Mouse (Mus musculus): ENCODE measurements around the gene Kif24. TPM values are rescaled to one million over a fixed set of nuclear protein-coding genes. Genes with fewer than 3 reads are reported as not detected.
"Not testable (repeated sequence)": the region's sequence is repeated elsewhere in the genome, so short reads cannot be mapped to it uniquely, and the experiment has no call there.

Gene Kif24
- polyA plus RNA-seq, 1 experiment from 2014 or later = 9.1 TPM

GRCm38 (mm10) chr4:41478751-41479455 is 14.2 kb upstream of the Kif24 start:
- WGBS = 72% methylated on average over 4 of the region's 4 CpGs
- no peak overlapping the region for H3K4me3 ChIP-seq
- peaks cover 29% of the 10 kb centered on the region for H3K36me3 ChIP-seq
- DNase-seq (ENCODE audit: low spot score) = no peak
- H3K4me1 ChIP-seq = no peaks in the 10 kb centered on the region; the same call in 1 of the 2 replicates
- H3K9me3 ChIP-seq = no peaks in the 10 kb centered on the region
- no peaks in the 10 kb centered on the region for H3K27me3 ChIP-seq (ENCODE audit: insufficient read depth, poor library complexity, severe bottlenecking)
- H3K27ac ChIP-seq = no peak overlapping the region

GRCm38 (mm10) chr4:41477648-41478160 is 13.0 kb upstream of the Kif24 start:
- peaks cover 29% of the 10 kb centered on the region for H3K36me3 ChIP-seq
- H3K9me3 ChIP-seq = no peaks in the 10 kb centered on the region
- WGBS = 77% methylated on average over 9 of the region's 9 CpGs
- no peaks in the 10 kb centered on the region; the same call in 1 of the 2 replicates for H3K4me1 ChIP-seq
- no peak for DNase-seq (ENCODE audit: low spot score)
- no peak overlapping the region for H3K4me3 ChIP-seq
- no peaks in the 10 kb centered on the region for H3K27me3 ChIP-seq (ENCODE audit: insufficient read depth, poor library complexity, severe bottlenecking)
- H3K27ac ChIP-seq = no peak overlapping the region

GRCm38 (mm10) chr4:41471384-41471689 is 6.7 kb upstream of the Kif24 start:
- H3K36me3 ChIP-seq = no peaks in the 10 kb centered on the region
- H3K27ac ChIP-seq = no peak overlapping the region
- DNase-seq (ENCODE audit: low spot score) = no peak
- no peaks in the 10 kb centered on the region for H3K9me3 ChIP-seq
- H3K4me1 ChIP-seq = no peaks in the 10 kb centered on the region; the same call in 1 of the 2 replicates
- 89% methylated on average over 1 of the region's 1 CpGs for WGBS
- no peak overlapping the region for H3K4me3 ChIP-seq
- no peaks in the 10 kb centered on the region for H3K27me3 ChIP-seq (ENCODE audit: insufficient read depth, poor library complexity, severe bottlenecking)

GRCm38 (mm10) chr4:41470684-41471383 is 6.1 kb upstream of the Kif24 start:
- no peak overlapping the region for H3K4me3 ChIP-seq
- WGBS = 42% methylated on average over 5 of the region's 5 CpGs
- H3K27ac ChIP-seq = no peak overlapping the region
- no peaks in the 10 kb centered on the region for H3K27me3 ChIP-seq (ENCODE audit: insufficient read depth, poor library complexity, severe bottlenecking)
- no peaks in the 10 kb centered on the region for H3K9me3 ChIP-seq
- peaks cover under 1% of the 10 kb centered on the region; the same call in 1 of the 2 replicates for H3K4me1 ChIP-seq
- no peak for DNase-seq (ENCODE audit: low spot score)
- H3K36me3 ChIP-seq = no peaks in the 10 kb centered on the region

- no peak for DNase-seq (ENCODE audit: low spot score)
- WGBS = 56% methylated on average over 7 of the region's 7 CpGs
- Histone ChIP-seq H3K27ac (no peak overlapping the region), H3K36me3 (no peaks in the 10 kb centered on the region), H3K4me3 (no peak overlapping the region), H3K27me3 (ENCODE audit: insufficient read depth, poor library complexity, severe bottlenecking) (no peaks in the 10 kb centered on the region), H3K9me3 (no peaks in the 10 kb centered on the region), H3K4me1 (peaks cover 5% of the 10 kb centered on the region; the same call in 1 of the 2 replicates)
Observed at GRCm38 (mm10) chr4:41470051-41470683, 5.5 kb upstream of the Kif24 start.

- 0 out of 2 replicates have a peak, but pooled peaks cover 5% of the 10 kb centered on the region for H3K4me1 ChIP-seq
- no peak overlapping the region for H3K27ac ChIP-seq
- no peaks in the 10 kb centered on the region for H3K27me3 ChIP-seq (ENCODE audit: insufficient read depth, poor library complexity, severe bottlenecking)
- H3K36me3 ChIP-seq = no peaks in the 10 kb centered on the region
- H3K4me3 ChIP-seq = no peak overlapping the region
- H3K9me3 ChIP-seq = no peaks in the 10 kb centered on the region
- WGBS = 81% methylated on average over 10 of the region's 10 CpGs
- DNase-seq (ENCODE audit: low spot score) = no peak
Observed at GRCm38 (mm10) chr4:41469199-41469598, 4.5 kb upstream of the Kif24 start.

GRCm38 (mm10) chr4:41468396-41469080 is 3.9 kb upstream of the Kif24 start:
- 0 out of 2 replicates have a peak, but pooled peaks cover 5% of the 10 kb centered on the region for H3K4me1 ChIP-seq
- H3K4me3 ChIP-seq = no peak overlapping the region
- no peak for DNase-seq (ENCODE audit: low spot score)
- H3K36me3 ChIP-seq = no peaks in the 10 kb centered on the region
- WGBS = 60% methylated on average over 17 of the region's 17 CpGs
- no peaks in the 10 kb centered on the region for H3K27me3 ChIP-seq (ENCODE audit: insufficient read depth, poor library complexity, severe bottlenecking)
- no peaks in the 10 kb centered on the region for H3K9me3 ChIP-seq
- H3K27ac ChIP-seq = no peak overlapping the region

GRCm38 (mm10) chr4:41465287-41465665 is 589 bp upstream of the Kif24 start:
- 0 out of 2 replicates have a peak, but pooled peaks cover 8% of the 10 kb centered on the region for H3K4me1 ChIP-seq
- WGBS = 5% methylated on average over 17 of the region's 17 CpGs
- peak overlapping the region; percentile 68 for H3K4me3 ChIP-seq
- no peak for DNase-seq (ENCODE audit: low spot score)
- no peaks in the 10 kb centered on the region for H3K9me3 ChIP-seq
- no peaks in the 10 kb centered on the region for H3K27me3 ChIP-seq (ENCODE audit: insufficient read depth, poor library complexity, severe bottlenecking)
- H3K36me3 ChIP-seq = 0 out of 2 replicates have a peak, but pooled peaks cover 2% of the 10 kb centered on the region
- peak overlapping the region; percentile 92 for H3K27ac ChIP-seq

- H3K27me3 ChIP-seq (ENCODE audit: insufficient read depth, poor library complexity, severe bottlenecking); H3K4me1 ChIP-seq; H3K27ac ChIP-seq; H3K9me3 ChIP-seq; H3K36me3 ChIP-seq; DNase-seq (ENCODE audit: low spot score): not testable (repeated sequence)
- peak overlapping the region; percentile 68 for H3K4me3 ChIP-seq
- 57% methylated on average over 3 of the region's 3 CpGs for WGBS
Observed at GRCm38 (mm10) chr4:41463051-41463738, 1.5 kb downstream of the Kif24 start.

GRCm38 (mm10) chr4:41460690-41461089 is 4.0 kb downstream of the Kif24 start:
- Histone ChIP-seq H3K36me3 (0 out of 2 replicates have a peak, but pooled peaks cover 2% of the 10 kb centered on the region), H3K27me3 (ENCODE audit: insufficient read depth, poor library complexity, severe bottlenecking) (no peaks in the 10 kb centered on the region), H3K27ac (no peak overlapping the region), H3K4me3 (no peak overlapping the region), H3K9me3 (no peaks in the 10 kb centered on the region), H3K4me1 (0 out of 2 replicates have a peak, but pooled peaks cover 6% of the 10 kb centered on the region)
- 100% methylated on average over 1 of the region's 1 CpGs for WGBS
- no peak for DNase-seq (ENCODE audit: low spot score)

- 96% methylated on average over 3 of the region's 3 CpGs for WGBS
- Histone ChIP-seq H3K36me3 (peaks cover 12% of the 10 kb centered on the region; the same call in 1 of the 2 replicates), H3K27me3 (ENCODE audit: insufficient read depth, poor library complexity, severe bottlenecking) (no peaks in the 10 kb centered on the region), H3K9me3 (no peaks in the 10 kb centered on the region), H3K27ac (no peak overlapping the region), H3K4me1 (peaks cover 6% of the 10 kb centered on the region; the same call in 1 of the 2 replicates), H3K4me3 (no peak overlapping the region)
- no peak for DNase-seq (ENCODE audit: low spot score)
Observed at GRCm38 (mm10) chr4:41447595-41447994, 17.1 kb downstream of the Kif24 start.

GRCm38 (mm10) chr4:41442790-41443302 is 21.8 kb downstream of the Kif24 start:
- Histone ChIP-seq H3K36me3 (peaks cover 5% of the 10 kb centered on the region; the same call in 1 of the 2 replicates), H3K27ac (no peak overlapping the region), H3K4me3 (no peak overlapping the region), H3K9me3 (no peaks in the 10 kb centered on the region), H3K4me1 (no peaks in the 10 kb centered on the region), H3K27me3 (ENCODE audit: insufficient read depth, poor library complexity, severe bottlenecking) (no peaks in the 10 kb centered on the region)
- 49% methylated on average over 4 of the region's 4 CpGs for WGBS
- DNase-seq (ENCODE audit: low spot score) = peak; percentile 77
